Mouse (Mus musculus) heart, postnatal 0 days (tissue): ENCODE results near the gene Utf1.

ENCODE experiments used
- CTCF ChIP-seq: IDR thresholded peaks from 2 replicates; pipeline ENCODE4 v1.5.1; 2016; ENCODE audit warnings: antibody characterized with exemption, control low read depth, low read depth
- EP300 ChIP-seq: IDR thresholded peaks from 2 replicates; pipeline ENCODE4 v1.6.1; 2016; ENCODE audit warnings: antibody characterized with exemption, low read depth

- no peak for TF ChIP-seq CTCF
- TF ChIP-seq EP300, result no peak
Measured at GRCm38 (mm10) chr7:139914141-139915047, 29.2 kb upstream of the Utf1 start.
